Mouse (Mus musculus) lung, adult 2 months (tissue): Measurements from ENCODE around the gene Naif1.

Experiments
- CTCF ChIP-seq: fragments of 200-500 bp; IDR thresholded peaks from 2 replicates; pipeline ENCODE4 v1.5.1; 2011; ENCODE audit warnings: mild to moderate bottlenecking, low read length, control low read depth; ENCODE audit not compliant: insufficient read depth
- POLR2A ChIP-seq: fragments of 200-500 bp; IDR thresholded peaks from 2 replicates; pipeline ENCODE4 v1.6.1; 2011; ENCODE audit warnings: low read depth, mild to moderate bottlenecking, control low read depth, low read length, borderline replicate concordance; ENCODE audit errors: extremely low read depth

- TF ChIP-seq CTCF (no peak), POLR2A (no peak)
Observed at GRCm38 (mm10) chr2:32417486-32417885, 32.8 kb upstream of the Naif1 start.
